Mouse (Mus musculus) layer of hippocampus, postnatal 10 days (tissue): Measurements from ENCODE around the gene Hist2h4. TPM values are rescaled to one million over a fixed set of nuclear protein-coding genes. Genes with fewer than 3 reads are reported as not detected.

ENCODE experiments used
- DNase-seq, 2 experiments: peaks; one replicate each; pipeline ENCODE4 v3.0.0; 2021; ENCODE audit warnings: low spot score in 2 of 2
- total RNA-seq, 2 experiments: library from RNA; stranded (reverse); gene quantifications; 2 replicates each; pipeline ENCODE4 v1.2.3; 2021

Hist2h4 gene
- total RNA-seq, 2 experiments from 2014 or later, result 32.6 to 33.2 TPM

DNA sequence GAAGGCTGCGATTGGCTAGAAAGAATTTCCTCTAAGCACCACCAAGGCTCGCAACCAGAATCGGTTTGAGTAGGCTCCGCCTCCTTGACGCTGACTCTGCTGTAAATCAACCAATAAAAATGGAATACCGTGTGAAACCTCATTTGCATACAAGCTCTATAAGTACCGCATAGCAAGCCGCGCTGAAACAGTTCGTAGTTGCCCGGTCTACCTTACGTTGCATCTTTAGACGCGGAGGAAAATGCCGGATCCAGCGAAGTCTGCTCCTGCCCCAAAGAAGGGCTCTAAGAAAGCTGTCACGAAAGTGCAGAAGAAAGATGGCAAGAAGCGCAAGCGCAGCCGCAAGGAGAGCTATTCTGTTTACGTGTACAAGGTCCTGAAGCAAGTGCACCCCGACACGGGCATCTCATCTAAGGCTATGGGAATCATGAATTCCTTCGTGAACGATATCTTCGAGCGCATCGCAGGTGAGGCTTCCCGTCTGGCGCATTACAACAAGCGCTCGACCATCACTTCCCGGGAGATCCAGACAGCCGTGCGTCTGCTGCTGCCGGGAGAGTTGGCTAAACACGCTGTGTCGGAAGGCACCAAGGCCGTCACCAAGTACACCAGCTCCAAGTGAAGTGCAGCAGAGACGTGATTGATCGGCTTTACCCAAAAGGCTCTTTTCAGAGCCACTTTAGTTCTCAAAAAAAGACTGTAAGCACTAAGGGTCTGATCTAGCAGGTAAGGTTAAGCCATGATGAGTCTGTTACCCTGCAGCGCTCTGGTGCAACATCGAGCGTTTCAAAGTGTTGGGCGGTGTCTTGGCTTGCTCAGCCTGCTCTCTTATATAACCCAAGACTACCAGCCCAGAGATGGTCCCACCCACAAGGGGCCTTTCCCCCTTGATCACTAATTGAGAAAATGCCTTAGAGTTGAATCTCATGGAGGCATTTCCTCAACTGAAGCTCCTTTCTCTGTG is 6.7 kb upstream of the Hist2h4 start, which contains the start of gene Hist2h2bb:
Gene Hist2h2bb, plus strand, starts transcription at position 242 of the 964 bp plus-strand sequence.
- peak; percentile 84 to 90 for DNase-seq

DNA sequence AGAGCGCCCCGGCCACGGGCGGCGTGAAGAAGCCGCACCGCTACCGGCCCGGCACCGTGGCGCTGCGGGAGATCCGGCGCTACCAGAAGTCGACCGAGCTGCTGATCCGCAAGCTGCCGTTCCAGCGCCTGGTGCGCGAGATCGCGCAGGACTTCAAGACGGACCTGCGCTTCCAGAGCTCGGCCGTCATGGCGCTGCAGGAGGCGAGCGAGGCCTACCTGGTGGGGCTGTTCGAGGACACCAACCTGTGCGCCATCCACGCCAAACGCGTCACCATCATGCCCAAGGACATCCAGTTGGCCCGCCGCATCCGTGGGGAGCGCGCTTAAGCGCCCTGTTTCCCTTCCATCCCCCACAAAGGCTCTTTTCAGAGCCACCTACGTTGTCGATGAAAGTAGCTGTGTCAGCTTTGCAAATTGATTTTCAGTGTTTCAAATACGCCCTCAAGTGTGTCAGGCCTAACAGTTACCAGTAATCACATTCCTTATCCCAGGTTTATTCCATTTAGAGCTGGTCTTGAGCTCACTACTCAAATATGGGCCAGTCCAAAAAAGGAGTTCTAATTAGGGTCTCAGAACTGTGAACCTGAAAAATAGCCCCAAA is 5.8 kb upstream of the Hist2h4 start:
- peak; percentile 38 to 39 for DNase-seq

DNA sequence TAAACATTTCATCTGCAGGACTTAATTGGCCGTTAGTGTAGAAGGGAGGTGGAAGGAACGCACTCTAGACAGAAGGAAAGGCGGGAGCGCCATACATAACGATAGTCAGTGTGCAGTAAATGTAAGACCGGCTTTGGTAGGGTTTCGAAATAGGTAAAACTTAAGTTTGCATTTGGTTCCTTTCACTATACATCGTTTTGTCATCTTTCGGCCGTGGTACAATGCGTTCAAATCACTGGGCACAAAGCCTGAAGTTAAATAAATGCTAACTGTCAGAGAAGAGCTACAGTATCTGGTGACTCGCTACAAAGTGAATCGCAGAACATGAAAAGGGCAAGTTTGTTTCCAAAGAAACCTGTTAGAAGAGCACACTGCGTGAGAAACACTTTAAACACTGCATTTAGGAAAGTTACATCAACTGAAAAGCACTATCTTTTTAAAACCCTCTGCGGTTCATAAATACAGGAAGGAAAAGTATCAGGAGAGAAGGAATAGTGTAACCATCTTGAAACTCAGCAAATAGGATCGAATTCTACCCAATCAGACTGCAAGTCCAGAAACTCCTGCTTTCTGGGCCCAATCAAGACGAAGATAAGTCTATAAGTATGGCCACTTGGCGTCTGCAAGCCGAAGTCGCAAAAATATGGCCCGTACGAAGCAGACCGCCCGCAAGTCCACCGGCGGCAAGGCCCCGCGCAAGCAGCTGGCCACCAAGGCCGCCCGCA is 5.1 kb upstream of the Hist2h4 start, which contains the start of gene Hist2h3b:
Gene Hist2h3b, plus strand, starts transcription at position 604 of the 725 bp plus-strand sequence.
- DNase-seq, result peak; percentile 75 to 82

DNA sequence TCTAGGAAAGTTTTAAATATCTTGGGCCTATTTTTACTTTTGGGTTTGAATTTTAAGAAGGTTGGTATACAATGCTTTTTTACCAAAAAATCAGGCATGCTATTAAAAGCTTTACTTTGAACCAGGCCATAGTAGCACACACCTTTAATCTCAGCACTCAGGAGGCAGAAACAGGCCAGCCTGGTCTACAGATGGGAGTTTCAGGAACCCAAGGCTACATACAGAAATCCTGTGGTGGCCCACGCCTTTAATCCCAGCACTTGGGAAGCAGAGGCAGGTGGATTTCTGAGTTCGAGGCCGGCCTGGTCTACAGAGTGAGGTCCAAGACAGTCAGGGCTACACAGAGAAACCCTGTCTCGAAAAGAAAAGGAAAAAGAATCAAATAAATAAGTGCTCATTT is 4.4 kb upstream of the Hist2h4 start:
- DNase-seq, result no peak

DNA sequence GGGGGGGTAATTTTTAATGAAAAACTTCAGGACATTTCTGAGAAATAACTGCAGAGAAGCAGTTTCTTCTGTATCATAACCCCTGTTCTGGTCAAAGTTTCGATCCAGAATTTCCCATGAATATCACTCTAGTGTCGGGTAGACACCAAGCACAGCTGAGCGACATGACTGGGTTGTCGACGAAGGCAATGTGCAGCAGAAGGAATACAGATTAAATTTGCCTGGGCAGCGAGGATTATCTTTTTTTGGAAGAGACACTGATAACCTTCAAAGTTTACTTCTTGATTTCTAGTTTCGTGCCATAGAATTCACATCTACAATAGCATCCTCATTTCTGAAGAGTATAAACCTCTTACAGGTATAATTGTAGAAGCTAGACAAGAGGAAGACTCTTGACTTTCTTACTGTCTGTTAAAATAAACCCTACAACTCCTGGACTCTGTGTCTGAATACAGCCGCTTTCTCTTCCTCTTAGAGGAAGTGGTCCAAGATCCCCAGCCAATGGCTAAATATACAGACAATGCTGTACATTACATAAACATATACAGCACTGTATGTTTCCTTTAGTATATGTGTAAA is 3.1 kb upstream of the Hist2h4 start:
- no peak for DNase-seq

DNA sequence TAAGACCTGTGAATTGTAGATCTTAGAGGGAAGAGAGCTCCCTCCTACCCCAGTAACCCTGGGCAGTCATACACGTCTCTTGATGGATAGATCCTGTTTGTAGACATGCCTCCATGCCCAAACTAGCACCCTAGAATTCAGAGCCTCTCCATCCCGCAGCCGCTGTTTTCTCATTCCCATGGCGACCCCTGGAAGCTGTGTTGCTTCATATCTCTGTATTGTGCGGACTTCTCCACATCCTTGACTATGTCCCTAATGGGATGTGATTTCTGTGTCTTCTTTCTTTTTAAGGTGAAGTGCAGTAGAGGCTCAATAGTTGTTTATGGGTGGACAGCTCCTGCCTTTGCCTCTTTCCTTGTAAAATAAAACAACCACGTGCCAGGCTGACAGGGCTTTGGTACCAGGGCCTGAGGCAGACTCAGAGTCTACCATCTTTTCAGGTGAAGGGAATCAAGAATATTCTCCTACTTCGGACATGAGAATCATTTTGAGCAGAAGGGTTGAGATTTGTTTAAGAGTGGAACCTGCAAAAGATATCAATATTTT is 1.4 kb upstream of the Hist2h4 start:
- no peak for DNase-seq

DNA sequence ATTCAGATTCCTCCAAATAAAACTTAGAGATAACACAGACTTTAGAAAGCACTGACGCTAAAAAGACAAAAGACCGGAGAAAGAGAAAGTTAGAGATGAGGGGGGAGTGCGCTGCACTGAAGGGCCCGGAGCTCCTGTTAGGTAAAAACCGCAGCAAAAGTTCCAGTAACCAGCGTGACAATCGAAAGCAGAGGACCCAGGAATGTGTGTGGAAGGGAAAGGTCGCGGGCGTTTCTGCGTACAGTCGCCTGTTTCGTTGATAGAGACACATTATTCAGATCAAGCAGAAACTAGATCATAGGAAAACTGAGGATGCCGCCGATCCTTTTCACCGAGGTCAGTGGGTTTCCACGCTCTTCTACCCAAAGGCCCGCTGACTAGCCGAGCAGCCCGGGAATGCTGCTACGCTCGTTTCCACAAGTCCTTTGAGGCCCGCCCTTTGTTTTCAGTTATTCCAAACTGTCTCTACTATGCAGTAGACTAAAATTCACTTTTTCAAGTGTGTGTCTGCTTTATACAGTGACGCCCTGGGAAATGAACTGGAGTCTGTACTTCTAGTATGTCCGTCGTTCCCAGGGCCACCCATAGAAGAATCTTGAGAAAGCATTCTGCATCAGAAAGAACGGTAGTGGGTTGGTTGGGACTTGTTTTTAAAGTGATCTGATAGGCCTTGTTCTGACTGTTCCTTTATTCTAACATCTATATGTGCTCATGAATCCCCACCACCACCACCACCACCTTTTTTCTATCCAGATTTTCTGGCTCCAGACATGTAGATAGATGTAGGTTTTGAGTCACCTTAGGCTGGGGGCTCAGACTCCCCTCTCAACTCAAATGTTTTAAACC is 670 bp upstream of the Hist2h4 start:
- DNase-seq, result peak; percentile 29 to 47

DNA sequence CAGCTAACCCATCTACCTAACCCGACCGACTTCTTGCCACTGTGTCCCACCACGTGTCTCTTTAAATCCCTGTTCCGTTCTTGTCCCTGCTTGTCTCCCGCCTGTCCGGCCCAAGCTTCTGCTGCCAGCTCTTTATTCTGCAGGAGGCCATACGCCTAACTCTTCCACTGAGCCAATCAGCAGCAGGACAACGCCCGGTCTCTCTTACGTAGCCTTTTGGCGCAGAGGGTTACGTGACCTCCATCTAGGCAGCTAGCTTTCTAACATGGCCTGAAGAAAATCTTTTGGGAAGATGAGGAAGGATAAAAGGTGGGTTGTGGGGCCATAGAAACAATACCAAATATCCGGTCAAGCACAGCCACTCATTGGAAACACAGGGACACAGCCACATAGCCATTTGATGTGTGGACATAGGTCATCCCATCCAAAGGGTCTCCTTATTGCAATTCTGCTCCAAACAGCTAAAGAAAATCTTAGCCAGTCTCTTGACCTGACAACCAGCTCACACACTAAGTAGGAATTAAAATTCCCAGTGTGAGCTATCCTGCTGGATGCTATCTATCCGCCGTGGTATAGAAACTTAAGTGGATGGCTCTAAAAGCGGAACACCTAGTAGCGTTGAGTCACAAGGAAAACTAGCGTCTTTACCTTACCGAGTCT is 765 bp downstream of the Hist2h4 start:
- peak; percentile 58 to 67 for DNase-seq

DNA sequence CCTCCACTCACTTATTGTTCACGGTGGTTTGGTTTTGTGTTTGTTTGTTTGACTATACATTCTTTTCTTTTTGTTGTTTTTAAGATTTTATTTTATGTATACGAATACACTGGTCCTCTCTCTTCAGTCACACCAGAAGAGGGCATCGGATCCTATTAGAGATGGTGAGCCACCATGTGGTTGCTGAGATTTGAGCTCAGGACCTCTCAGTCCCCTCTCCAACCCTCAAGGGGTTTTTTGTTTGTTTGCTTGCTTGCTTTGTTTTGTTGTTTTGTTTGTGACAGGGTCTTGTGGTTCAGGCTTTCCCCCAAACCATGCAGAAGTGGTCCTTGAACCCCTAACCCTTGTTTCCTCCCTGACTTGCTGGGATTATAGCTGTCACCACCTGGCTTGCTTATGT is 1.5 kb downstream of the Hist2h4 start:
- no peak for DNase-seq

DNA sequence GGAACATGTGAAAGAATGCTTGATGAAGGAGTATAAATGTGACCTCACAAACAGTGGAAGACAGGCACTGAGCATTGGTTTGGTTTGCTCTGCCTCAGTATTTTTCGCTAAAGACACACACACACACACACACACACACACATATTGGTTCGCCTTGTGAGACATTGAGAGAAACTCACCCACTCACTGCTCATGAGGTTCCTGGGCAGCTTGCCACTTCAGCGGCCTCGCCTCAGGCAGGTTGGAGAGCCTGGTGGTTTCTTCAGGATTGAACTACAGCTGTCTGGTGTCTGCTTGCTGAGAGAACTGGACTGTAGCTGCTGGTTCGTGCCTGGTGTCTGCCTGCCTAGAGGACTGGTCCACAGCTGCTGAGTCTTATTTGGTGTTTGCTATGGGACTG is 2.9 kb downstream of the Hist2h4 start:
- DNase-seq, result no peak

DNA sequence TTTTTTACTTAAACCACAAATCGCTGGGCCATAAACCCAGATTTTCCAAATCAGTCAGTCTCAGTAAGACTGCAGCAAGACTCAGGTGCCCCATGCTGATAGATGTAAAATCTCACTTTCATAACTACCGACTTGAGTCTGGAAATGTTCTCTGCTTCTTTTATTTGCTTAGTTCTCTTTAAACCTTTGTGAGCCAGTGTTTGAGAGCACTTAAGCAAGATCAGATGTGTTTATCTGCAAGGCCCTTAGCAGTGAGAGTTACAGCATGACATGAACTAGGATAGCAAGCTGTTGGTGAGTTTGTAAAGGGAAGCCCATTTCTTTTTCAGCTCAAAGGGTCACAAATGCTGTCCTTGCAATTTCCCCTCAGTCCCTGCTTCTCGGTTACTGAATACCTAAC is 5.9 kb downstream of the Hist2h4 start:
- no peak for DNase-seq

DNA sequence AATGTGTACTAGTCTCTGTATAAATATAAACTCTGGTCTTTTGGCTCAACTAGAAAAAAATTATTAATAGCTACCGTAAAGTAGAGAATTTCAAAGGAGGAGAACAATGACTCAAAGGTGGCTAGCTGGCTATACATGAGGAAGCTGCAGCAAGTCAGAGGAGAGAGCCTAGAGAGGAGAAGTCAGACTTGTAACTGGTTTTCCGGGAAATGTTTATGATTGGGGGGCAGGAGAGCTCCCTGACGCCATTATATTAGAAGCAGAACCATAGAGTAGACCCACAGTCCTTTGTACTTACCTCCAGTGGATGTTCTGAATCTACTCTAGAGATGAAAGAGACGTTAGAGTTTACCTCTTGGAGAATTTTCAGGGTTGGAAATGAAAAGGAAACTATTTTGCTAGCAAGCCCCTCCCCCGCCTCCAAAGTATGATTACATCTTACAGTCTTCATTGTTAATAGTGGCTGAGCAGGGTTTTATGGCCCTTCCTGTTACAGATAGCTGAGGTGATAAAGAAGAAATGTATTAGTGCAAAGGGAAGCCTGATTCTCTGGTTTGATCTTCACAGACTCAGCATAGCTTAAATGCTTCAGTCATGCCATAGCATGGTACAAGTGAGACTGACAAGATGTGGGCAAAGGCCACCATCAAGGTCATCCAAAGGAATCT is 7.1 kb downstream of the Hist2h4 start:
- no peak for DNase-seq

DNA sequence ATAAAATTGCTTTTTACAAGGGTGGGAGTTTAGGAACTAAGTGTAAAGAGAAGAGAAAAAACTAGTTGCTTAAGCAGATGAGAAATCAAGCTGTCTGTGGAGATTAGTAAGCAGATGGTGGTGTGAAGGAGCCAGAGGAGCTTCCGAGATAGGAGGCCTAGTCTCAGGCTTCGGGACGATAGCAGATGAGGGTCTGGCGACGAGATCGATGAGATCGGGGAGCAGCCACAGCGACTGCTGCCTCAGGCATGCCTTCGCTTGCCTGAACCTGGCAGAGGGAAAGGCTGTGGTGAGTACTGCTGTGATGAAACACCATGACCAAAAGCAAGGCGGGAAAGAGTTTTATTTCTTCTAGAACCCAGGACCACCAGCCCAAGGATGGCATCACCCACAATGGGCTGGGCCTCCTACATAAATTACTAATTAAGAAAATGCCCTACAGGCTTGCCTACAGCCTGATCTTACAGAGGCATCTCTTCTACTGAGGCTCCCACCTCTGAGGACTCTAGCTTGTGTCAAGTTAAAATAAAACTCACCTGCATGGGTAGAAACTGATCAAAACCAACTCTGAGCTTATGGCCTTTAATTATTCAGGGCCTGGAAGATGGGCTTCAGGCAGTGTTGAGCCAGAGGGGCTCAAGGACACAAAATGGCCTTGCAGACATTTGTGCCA is 8.3 kb downstream of the Hist2h4 start:
- peak in 1 of 2 experiments; percentile 26 for DNase-seq

DNA sequence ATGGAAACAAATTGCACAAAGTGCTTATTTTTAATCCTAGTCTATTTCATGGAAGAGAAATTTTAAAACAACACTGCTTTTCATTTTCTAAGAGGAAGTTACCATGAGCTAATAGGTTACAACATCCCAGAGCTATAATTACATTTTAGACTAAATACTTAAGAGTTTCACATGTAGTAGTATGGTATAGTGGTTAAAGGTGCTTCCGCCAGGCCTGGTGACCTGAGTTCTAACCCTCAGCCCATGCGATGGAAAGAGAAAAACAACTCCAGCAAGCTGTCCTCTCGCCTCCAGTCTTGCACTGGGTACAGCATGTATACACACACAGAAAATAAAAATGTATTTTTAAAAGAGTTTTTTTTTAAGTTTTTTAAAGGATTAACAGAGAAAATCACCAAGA is 11.3 kb downstream of the Hist2h4 start:
- no peak for DNase-seq

DNA sequence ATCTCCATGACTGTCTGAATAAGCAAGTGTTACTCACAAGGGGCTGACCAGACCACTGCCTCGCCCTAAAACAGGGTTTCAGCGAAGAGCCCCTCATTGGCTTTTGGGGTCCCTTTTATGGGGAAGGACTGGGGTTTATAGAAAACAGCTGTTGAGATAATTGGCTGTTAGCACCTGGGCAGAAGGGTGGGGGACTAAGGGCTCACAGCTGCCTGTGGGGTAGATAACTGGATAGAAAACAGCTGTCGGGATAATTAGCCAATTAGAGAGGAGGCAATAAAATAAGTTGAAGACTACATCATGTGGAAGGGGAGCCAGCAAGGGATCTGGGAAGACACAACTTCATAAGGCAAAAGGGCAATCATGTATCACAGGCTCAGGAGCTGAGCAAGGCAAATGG is 12.2 kb downstream of the Hist2h4 start:
- DNase-seq, result no peak

DNA sequence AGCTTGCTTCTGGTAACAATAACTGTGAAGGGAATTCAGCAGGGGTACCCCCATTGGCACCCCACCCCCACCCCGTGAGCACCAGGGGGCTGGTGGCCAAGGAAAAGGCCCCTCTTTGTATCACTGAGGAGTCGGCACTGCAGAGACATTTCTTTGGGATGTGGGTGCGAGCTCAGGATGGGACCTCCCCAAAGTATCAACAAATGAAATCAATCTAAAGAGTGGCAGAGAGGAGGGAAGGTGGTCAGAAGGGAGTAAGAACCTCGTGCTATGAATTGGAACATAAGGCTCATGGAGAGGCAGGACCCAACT is 14.1 kb downstream of the Hist2h4 start:
- DNase-seq, result no peak

DNA sequence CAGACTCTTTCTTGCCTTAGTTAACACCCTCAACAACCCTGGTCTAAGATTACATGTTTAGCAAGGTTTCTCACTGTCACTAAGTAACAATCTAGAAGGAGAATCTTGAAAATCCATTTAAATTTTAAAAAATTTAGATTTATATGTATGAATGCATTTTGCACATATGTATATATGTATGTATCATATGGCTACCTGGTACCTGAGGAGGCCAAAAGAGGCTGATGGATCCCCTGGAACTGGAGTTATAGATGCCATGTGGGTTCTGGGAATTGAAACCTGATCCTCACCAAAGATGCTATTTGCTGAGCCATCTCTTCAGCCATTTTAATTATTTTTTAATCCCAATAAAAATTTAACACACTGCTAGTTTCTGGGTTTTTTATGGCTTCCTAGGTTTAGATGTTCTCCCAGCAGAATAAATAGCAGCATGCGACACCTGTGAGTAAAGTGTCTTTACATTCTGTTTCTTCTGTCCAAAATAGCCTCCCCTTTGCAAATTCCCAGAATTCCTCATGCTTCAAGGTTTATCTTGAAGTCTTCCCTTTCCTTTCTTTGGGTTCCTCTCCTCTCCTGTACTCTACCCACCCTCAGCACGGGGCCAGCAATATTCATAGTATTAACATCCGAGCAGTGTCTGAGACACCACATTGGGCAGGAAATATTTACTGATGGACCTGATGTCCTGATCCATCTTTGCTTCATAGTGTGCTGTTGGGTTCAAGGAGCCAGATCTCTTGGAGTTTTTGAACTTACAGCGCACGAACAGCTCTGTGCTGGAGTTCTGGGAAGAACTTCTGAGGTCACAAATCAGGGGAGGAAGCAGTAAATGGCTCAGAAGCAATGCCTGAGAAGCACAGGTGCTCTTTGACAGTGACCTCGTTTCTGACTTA is 14.7 kb downstream of the Hist2h4 start:
- no peak for DNase-seq
